Mouse (Mus musculus) brain, adult 2 months (tissue): ENCODE measurements around the gene Emg1.
A peak's percentile ranks its signal among the peaks of the same experiment; 100 is the strongest.
"Not testable (repeated sequence)": the region's sequence is repeated elsewhere in the genome, so short reads cannot be mapped to it uniquely, and the experiment has no call there.

ENCODE experiments used
- DNase-seq: peaks from one replicate; pipeline ENCODE4 v3.0.0; 2011; ENCODE audit warnings: low read depth, low spot score

Gene Emg1

DNA sequence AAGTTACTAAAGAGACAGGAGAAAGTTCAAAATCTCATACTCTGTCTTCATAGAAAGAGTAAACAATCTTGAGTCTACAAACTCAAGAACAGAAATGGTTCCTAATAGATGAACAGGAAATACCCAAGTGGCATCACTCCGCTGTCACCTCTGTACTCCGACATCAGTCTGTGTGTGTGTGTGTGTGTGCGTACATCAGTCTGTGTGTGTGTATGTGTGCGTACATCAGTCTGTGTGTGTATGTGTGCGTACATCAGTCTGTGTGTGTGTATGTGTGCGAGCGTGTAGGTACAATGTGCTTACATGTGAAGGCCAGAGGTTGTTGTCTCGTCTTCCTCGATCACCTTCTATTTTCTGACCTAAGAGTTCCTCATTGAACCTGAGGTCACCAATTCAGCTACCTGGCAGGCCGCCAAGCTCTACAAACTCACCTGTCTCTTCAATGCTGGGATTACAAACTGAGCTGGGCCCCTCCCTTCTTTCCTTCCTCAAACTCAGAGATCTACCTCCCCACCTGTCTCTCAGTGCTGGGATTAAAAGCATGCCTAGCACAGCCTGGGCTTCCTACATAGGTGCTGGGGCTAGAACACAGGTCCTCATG lies 3.6 kb downstream of the Emg1 start:
- no peak for DNase-seq

DNA sequence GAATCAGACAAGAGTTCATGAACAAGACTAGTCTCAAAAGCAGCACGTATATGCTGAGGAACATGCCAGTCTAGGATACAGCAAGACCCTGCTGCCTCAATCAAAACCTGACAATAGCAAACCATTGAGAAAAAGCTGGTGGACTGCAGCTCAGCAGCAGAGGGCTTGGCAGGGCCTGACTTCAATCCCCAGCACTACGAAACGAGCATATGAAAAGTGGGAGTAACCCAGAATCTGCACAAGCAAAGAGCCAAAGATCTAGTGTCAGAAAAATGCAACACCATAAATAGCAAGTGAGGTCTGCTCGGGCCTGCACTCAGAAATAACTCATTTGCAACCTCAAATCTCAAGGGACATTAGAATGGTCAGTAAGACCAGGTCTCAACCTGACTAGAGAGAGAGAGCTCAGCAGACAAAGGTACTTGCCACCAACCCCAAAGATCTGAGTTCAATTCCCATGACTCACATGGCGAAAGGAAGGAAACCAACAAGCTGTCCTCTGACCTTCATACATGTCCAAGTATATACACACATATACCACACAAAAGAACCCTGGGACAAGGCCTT lies 5.8 kb downstream of the Emg1 start:
- DNase-seq = peak; percentile 27

DNA sequence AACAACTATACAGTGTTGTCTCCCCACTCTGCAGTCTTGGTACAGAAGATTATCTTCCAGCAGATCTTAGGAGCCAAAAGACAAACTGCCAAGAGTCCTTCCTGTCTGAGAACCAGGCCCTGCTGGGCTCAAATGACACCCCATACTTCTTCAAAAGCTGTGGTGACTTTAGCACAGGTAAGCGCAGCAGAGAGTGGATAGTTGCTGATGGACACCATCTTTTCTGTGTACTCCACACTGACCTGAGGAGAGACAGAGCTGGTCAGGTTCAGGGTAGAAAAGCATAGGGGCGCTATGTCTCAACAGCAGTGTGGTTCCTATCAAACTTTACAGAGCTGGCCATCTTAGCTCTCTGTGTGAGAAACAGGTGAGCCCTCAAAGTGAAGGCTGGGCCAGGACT lies 7.6 kb downstream of the Emg1 start:
- DNase-seq = no peak

DNA sequence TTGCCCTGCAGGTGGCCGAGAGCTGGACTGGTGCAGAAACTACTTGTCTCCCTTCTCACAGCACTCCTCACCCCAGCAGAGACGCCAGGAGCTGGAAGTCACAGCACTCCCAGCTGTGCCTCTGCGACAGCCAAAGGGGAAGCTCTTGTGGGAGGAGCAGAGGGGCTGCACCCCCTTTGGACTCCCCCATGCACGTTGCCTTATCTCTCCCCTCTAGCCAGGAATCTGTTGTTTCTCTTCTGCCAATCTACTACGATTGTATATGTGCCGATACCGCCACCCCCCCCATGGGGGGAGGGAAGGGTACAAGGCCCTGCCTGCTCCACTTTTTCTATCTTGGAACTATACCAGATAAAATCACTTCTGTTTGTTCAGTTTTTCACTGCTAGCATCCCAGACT lies 8.2 kb downstream of the Emg1 start:
- DNase-seq = no peak

DNA sequence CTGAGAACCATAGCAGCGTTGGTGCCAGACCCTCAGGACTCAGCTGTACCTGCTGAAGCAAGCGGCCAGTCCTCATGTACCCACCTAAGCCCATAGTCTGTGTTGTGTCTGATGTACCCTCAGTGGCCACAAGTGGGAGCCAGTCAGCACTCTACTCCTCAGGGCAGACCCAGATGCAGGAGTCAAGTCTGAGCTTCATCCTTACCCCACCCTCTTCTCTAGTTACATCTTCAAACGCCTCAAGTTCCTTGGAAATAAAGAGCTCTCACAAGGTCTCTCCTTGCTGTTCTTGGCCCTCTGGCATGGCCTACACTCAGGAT lies 9.2 kb downstream of the Emg1 start:
- DNase-seq = peak; percentile 80

DNA sequence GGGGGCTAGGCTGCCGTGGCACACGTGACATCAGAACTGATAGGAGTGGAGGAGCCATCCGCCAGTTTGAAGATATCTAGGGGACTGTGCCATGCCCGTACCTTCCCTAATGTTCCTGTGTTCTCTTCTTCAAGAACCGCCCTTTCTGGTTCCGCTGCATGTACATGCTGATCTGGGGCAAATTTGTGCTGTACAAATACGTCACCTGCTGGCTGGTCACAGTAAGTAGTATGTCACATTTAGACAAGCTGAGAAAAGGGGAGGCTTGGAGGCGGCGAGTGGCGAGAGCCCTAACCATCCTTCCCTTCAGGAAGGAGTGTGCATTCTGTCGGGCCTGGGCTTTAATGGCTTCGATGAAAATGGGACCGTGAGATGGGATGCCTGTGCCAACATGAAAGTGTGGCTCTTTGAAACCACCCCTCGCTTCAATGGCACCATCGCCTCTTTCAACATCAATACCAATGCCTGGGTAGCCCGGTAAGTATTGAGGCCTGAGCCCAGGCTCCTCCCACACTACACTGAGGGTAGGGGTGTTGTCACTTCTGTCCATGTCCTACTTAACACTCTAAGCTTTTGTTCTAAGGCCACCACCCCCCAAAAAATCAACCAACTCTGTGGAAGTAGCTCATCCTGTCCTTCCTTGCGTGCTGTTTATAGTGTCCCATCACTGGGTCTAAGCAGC lies 9.7 kb downstream of the Emg1 start:
- DNase-seq = peak; percentile 45

DNA sequence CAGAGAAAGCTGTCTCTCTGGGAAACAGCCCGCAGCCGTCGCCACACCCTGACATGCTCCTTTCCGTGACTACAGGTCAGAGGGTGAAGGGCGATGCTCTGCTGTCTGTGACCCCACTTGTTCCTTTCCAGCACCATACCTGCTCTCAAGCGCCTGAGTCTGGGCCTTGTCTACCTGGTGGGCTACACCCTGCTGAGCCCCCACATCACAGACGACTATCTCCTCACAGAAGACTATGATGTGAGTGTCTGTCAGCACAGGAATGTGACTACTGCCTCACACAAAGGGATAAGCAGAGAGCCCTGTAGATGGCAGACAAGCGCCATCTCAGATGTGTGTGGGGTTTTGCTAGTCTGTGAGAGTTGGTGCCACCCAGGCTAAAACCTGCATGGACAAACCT lies 10.6 kb downstream of the Emg1 start:
- peak; percentile 48 for DNase-seq

DNA sequence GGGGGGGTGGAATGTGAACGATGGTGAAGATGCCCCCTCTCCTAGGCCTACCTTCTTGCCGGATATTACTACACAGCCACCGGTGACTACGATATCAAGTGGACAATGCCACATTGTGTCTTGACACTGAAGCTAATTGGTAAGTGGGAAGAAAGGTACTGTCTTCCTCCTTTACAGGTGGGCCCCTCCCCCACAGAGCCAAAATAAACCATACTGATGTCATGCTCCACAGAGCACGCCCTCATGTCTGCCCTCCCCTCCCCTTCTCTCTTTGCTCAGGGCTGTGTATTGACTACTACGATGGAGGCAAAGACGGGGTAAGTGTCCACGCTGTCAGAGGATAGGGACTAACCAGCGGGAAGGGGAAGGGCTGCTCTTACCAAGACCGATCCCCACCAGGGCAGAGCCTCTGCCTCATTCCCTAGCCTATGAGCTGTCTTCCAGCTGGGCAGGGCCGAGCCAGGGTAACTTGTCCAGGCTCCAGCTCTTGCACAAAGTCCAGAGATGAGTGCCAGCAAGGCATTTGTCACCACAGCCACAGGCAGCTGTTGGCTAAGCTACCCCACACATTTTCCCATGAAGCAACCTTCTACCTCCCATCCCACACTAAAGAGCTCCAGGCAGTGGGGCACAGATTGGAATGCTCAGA lies 11.9 kb downstream of the Emg1 start:
- peak; percentile 87 for DNase-seq

DNA sequence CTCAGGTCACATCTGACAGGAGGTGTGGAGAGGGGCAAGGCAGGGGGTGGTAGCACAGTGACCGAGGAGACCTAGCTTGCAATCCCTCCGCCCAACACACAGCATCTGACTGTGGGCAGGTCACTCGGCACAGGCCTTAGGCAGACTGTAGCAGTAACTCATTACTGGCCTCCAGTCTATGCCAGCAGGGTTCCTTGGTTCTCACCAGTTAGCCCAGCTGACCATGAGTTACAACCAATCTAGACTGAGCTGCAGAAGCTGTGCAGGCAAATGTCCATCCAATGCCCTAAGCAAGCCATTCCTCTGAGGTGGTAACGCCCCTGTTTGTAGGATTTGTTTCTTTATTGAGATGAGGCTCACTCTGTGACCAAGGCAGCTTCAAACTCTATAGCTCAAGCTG lies 12.6 kb downstream of the Emg1 start:
- peak; percentile 53 for DNase-seq

DNA sequence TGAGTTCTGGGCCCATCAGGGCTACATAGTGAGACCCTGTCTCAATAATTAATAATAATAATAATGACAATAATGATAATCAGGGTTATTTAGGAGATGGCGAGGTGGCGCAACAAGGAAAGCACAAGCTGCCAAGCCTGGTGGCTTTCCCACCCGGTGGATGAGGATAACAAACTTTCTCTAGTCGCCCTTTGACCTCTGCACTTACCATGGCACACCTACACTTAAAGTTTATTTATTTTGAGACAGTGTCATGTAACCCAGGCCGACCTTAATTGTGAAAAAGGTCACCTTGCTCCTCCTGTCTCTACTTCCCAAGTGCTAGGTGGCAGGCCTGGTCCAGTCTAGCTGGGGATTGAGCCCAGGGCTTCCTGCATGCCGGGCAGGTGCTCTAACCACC lies 13.2 kb downstream of the Emg1 start:
- DNase-seq = no peak

DNA sequence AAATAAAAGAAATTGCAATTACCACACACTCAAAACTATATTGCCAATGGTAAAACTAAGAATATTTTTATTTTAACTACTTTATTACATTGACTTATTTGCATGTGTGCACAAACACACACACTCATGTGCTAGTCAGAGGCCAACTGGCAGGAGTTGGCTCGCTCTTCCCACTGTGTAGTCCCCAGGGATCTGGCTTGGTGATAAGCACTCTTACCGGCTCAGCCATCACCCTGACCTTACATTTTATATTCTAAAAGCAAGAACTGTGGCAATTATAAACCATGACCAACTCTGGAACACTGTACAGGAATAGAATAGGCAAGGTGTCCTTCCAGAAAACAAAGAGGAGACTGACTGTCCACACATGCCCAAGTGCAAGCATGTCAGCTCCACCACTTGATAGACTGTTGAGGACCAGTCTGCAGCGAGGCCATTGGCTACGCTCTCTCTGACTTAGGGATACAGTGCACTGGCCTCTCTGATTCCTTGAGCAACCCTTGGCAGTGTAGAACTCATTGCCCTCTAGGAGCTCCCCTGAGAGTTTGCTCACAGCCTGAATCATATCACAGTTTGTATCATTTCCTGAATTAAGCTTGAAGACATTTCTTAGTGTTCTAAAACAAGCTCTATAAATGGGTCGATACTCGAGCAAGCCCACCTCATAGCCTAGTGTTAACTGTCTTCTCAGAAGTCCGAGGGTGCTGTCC lies 15.4 kb downstream of the Emg1 start:
- DNase-seq = no peak

DNA sequence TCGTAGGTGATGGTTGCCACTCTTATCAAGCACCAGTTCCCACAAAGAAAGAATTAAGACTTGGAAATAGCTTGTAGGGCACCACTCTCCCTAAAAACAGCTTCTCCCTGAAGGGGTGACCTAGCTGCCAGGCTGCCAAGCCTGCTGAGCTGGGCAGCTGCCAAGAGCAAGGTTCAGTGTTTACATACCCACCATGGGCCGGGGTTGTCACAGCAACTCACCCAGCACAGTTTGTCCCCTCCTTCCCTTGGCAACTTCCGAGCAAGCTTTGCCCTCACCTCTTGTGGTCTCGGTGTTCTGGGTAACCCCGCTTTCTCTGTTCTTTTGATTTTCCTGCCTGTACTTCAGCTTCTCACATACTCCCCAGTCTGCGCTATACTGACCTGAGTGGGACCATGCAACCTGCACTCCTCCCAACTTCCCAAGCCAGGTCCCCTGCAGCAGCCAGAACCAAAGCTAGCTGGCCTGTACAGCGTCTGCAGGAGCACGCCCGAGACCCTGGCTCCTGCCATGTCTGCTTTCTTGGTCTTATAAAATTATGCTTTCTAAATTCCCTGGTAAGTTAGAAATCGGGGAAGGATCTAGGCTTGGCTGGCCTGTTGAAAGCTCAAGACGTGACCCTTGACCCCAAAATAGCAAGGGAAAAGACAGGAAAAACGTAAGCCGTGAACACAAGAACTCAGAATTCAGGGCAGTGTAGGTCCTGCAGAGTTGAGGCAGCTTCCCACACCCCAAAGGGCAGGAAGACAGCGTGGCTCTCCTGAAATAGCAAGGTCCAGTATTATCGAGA lies 17.6 kb downstream of the Emg1 start:
- DNase-seq = peak; percentile 70

DNA sequence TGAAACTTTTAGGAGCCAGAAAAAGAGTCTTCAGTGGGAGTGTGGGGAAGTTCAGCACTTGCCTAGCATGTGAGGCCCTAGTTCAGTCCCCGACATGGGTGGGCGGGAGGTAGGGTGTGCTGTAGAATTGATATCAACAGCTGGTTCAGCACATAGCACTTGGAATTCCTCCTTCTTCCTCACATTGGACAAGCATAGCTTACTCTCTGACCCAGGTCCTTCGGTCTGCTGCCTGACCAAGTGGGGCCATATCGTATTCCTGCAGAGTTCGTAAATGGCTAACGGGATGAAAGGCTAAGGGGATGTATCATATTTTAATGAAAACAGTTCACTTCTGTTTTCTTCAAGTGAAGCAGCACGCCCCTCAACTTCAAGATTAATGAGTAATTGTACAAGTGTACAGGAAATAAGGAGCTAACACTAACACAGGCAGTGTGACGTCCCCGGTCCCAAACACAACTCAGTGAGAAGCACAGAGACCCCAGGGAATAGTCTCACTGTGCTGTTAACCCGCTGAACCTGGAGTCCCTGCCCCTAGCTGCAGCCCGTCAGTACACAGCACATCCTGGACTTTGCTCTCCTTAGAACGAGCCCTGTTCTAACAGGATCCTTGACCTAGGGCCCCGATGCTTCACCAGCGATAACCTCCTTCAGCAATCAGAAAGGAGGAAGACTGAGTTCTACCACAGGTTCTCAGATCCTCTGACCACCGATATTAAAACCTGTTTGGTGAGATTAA lies 18.6 kb downstream of the Emg1 start:
- DNase-seq = no peak

DNA sequence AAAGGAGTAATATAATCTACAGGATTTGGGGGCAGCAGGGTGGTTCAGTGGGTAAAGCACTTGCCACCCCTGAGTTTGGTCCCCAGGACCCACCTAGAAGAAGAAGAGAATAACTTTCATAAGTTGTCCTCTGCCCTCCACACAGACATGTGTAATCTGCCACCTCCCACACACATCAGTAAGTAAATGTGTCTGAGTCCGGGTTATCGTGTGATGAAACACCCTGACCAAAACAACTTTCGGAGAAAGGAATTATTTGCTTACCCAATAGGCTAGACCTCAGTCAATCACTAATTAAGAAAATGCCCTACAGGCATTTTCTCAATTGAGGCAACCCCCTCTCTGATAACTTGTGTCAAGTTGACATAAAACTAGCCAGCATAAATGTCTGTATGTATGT lies 21.5 kb downstream of the Emg1 start:
- DNase-seq = no peak

DNA sequence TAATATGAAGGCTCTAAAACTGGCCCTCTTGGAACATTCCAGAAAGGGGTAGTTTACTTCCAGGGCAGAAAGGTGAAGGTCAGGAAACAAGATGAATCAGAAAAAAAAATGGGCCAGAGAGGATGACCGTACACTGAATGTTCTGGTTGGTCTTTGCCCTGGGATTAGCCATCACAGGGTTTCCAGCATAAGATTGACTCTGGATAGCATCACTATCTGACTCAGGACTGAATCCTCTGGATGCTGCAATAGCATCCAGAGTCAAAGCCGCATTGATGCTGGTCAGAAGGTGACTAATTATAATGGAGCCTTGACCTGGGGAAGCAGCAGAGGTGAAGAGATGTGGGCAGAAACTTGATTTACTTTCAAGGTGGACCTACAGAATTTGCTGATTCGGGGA lies 23.0 kb downstream of the Emg1 start:
- DNase-seq = no peak

DNA sequence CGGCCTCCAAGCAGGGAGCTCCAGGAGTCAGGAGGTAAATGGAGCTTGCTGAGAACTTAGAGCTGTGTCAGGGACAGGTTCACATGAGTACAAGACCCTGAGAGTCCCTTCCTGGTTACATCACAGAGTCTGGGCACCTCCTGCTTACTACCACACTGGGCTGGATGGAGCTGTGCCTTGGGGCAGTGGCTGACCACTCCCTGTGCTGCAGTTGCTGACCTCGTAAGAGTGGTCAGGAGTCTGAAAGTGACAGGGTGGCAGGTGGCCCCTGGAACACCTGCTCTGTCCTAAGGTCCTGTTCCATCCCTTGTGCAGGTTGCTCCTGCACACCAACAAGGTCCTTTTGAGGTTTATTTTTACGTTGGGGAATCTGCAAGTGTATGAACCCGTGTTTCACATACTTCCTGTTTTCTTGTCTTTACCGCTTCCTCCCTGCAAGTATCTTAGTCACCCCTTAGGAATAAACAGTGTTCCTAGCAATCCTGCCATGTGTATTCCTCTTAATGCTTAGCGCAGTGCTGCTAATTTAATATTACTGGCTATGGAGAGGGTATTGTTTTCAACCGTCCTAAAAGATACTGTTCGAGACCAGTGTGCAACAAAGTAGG lies 23.7 kb downstream of the Emg1 start:
- DNase-seq = no peak

DNA sequence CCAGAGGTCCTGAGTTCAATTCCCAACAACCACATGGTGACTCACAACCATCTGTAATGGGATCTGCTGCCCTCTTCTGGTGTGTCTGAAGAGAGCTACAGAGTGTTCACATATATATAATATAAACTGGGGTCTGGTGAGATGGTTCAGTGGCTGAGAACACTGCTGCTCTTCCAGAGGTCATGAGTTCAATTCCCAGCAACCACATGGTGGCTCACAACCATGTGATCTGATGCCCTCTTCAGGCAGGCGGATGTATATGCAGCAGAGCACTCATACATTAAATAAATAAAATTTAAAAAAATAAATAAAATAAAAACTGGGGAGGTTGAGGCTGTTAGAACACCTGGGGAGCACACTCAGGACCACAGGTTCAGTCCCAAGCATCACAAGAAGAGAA lies 25.3 kb downstream of the Emg1 start:
- not testable (repeated sequence) for DNase-seq

DNA sequence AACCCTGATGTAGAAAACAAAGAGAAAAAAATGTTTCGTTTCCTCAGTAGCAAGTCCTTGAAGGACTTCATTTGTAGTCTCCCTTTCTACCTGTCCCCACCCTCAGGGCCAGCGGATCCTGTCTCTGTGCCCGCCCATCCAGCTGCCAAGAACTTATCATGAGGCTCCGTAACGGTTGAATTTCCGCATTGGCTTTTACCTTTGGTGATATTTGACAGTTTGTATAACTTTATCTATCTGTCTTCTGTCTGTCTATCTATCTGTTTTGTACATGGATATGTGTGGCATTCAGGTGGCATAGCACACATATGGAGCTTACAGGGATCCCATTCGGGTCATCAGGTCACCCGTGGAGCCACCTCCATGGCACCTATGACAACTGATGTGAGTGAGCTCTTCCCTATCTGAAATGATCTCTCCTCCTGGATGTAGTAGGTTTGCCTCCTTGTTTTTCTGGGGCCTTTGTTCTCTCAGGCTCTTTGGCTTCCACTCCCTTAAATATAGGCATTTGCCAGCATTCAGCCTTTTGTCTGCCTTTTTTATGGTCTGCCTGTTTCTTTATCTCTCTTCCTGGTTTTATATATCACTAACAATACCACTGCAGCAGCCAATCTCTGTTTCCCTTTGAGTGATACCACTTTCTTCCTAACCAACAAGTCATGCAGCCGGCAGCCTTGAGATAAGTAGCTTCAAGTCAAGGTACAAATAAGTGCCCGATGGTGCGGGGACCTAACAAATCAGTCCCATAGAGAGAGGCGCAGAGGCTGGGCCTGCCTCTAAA lies 26.2 kb downstream of the Emg1 start:
- DNase-seq = no peak

DNA sequence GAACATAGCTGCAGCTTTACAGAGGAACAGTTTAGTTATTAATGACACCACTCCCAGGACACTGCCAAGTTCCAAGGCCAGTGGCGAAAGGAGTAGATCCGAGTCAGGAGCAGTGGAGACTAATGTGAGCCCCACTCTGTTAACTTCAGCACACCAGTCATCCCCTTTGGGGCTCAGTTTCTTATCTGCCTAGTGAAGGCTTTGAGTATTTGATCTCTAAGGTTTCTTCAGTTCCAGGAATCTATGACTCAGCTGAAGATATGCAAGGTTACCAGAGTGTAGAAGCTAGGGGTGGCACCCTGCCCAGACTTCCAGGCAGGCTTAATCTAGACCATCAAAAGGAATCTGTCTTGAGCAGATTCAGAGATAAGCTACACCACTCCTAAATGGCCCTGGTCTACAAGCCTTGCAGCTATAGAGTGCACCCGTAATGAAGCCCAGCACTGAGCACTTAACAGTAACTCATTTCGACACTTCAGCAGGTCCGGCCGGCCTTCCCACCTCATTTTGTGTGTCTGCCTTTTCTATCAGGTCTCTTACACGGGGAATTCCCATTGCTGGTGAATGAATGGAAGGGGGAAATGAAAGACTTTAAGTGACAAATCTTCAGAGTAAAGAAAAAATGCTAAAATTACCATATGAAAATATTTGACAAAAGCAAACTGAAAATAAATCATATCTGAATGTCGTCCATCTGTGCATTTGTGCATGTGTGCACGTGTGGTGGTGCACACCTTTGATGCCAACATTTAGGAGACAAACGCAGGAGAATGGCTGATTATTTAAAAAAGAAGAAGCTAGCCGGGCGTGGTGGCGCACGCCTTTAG lies 28.2 kb downstream of the Emg1 start:
- DNase-seq = peak; percentile 78
